49 mouse cellular contexts compared by ENCODE assay signal in genomic region chr15:82706647-82707046, GRCm38 (mm10). TPM values are rescaled to one million over a fixed set of nuclear protein-coding genes. Genes with fewer than 3 reads are reported as not detected.
"Had no signal": no experiment of that assay in that cellular context is flagged by ENCODE, and none has a peak within 500 bp of the region (broad histone marks: within the 10 kb centered on the region; RNA-seq: fewer than 3 reads in every experiment).

No protein-coding gene starts in this region.

- DNase-seq: heart, postnatal 10 days; heart, postnatal 14 days; heart, postnatal 36 days; heart, postnatal 4 days; kidney, adult 11 months; kidney, adult 18-20 months; kidney, adult 2 months; kidney, adult 8-10 months; kidney, adult 9 months; kidney, postnatal 10 days; kidney, postnatal 14 days; kidney, postnatal 25 days; kidney, postnatal 36 days; kidney, postnatal 4 days; layer of hippocampus, adult 9-11 months; layer of hippocampus, postnatal 36 days had no signal

- H3K9ac ChIP-seq: heart, embryonic 12.5 days; heart, embryonic 13.5 days; heart, embryonic 15.5 days; hindbrain, embryonic 12.5 days; hindbrain, embryonic 13.5 days; hindbrain, embryonic 14.5 days; hindbrain, embryonic 15.5 days; intestine, embryonic 15.5 days; kidney, embryonic 15.5 days had no signal

- H3K27me3 ChIP-seq: heart, embryonic 12.5 days; heart, embryonic 13.5 days; heart, embryonic 15.5 days; hindbrain, embryonic 12.5 days; hindbrain, embryonic 13.5 days; hindbrain, embryonic 15.5 days; intestine, embryonic 15.5 days; kidney, embryonic 15.5 days had no signal

- H3K4me1 ChIP-seq: heart, embryonic 12.5 days; heart, embryonic 13.5 days; heart, embryonic 15.5 days; hindbrain, embryonic 10.5 days; hindbrain, embryonic 12.5 days; hindbrain, embryonic 13.5 days; hindbrain, embryonic 15.5 days; intestine, embryonic 15.5 days; kidney, embryonic 15.5 days had no signal

- H3K9me3 ChIP-seq: heart, embryonic 13.5 days; heart, embryonic 15.5 days; hindbrain, embryonic 10.5 days; hindbrain, embryonic 12.5 days; hindbrain, embryonic 13.5 days; hindbrain, embryonic 15.5 days; intestine, embryonic 15.5 days; kidney, embryonic 15.5 days had no signal

- H3K4me2 ChIP-seq: heart, embryonic 11.5 days; heart, embryonic 12.5 days; heart, embryonic 13.5 days; heart, embryonic 15.5 days; hindbrain, embryonic 12.5 days; hindbrain, embryonic 13.5 days; hindbrain, embryonic 14.5 days; hindbrain, embryonic 15.5 days; intestine, embryonic 15.5 days; kidney, embryonic 15.5 days had no signal

- H3K27ac ChIP-seq: heart, embryonic 13.5 days; heart, embryonic 15.5 days; hindbrain, embryonic 10.5 days; hindbrain, embryonic 12.5 days; hindbrain, embryonic 13.5 days; hindbrain, embryonic 14.5 days; hindbrain, embryonic 15.5 days; hindbrain, postnatal 0 days; intestine, embryonic 15.5 days; kidney, embryonic 15.5 days; kidney, postnatal 0 days; layer of hippocampus, adult 2 months had no signal

- ATAC-seq: hindbrain, embryonic 16.5 days; hindbrain, postnatal 0 days; inflammation-experienced regulatory T-cells, adult 6 months; intestine, embryonic 15.5 days; intestine, embryonic 16.5 days; intestine, postnatal 0 days had no signal

- H3K36me3 ChIP-seq: heart, embryonic 12.5 days; heart, embryonic 13.5 days; heart, embryonic 15.5 days; hindbrain, embryonic 10.5 days; hindbrain, embryonic 12.5 days; hindbrain, embryonic 13.5 days; hindbrain, embryonic 15.5 days; intestine, embryonic 15.5 days; kidney, embryonic 15.5 days had no signal

- H3K4me3 ChIP-seq: heart, embryonic 12.5 days; heart, embryonic 13.5 days; heart, embryonic 15.5 days; hindbrain, embryonic 10.5 days; hindbrain, embryonic 12.5 days; hindbrain, embryonic 13.5 days; hindbrain, embryonic 15.5 days; intestine, embryonic 15.5 days; kidney, embryonic 15.5 days; layer of hippocampus, adult 2 months had no signal

RNA-seq across cellular contexts. Expression of gene Cyp2d40, which starts 57.3 kb away (rescaled TPM):
- total RNA-seq: heart, postnatal 10 days; heart, postnatal 14 days; heart, postnatal 25 days; heart, postnatal 36 days; heart, postnatal 4 days; hematopoietic stem cell, adult 5-6 weeks; hindbrain, postnatal 0 days; layer of hippocampus, adult 18-20 months; layer of hippocampus, adult 2 months; layer of hippocampus, adult 8-10 months; layer of hippocampus, postnatal 10 days; layer of hippocampus, postnatal 14 days; layer of hippocampus, postnatal 25 days; layer of hippocampus, postnatal 36 days; left cerebral cortex, adult 18-20 months had no signal
- polyA plus RNA-seq: heart, embryonic 11.5 days; heart, embryonic 12.5 days; heart, embryonic 13.5 days; heart, embryonic 14.5 days; heart, embryonic 15.5 days; heart, embryonic 16.5 days; heart, postnatal 0 days; hindbrain, embryonic 10.5 days; hindbrain, embryonic 11.5 days; hindbrain, embryonic 12.5 days; hindbrain, embryonic 13.5 days; hindbrain, embryonic 14.5 days; hindbrain, embryonic 15.5 days; hindbrain, embryonic 16.5 days; hindbrain, postnatal 0 days; inflammation-experienced regulatory T-cells, adult 6 months; intestine, embryonic 14.5 days; intestine, embryonic 15.5 days; intestine, postnatal 0 days; kidney, embryonic 14.5 days; kidney, embryonic 15.5 days; kidney, embryonic 16.5 days; kidney, postnatal 0 days had no signal
